Mouse (Mus musculus): ENCODE data around the gene Nfic.

The Nfic gene

GRCm38 (mm10) chr10:81405588-81406201, 49.7 kb downstream of the Nfic start:
- no peak for DNase-seq (ENCODE audit: extremely low spot score, low spot score)

GRCm38 (mm10) chr10:81404720-81405119, 50.7 kb downstream of the Nfic start:
- DNase-seq (ENCODE audit: extremely low spot score, low spot score) = no peak

GRCm38 (mm10) chr10:81404082-81404481, 51.4 kb downstream of the Nfic start:
- DNase-seq (ENCODE audit: extremely low spot score, low spot score) = no peak

- no peak for DNase-seq (ENCODE audit: extremely low spot score, low spot score)
Measured at GRCm38 (mm10) chr10:81403511-81403910, 51.9 kb downstream of the Nfic start.

GRCm38 (mm10) chr10:81402227-81402765, 53.1 kb downstream of the Nfic start:
- DNase-seq (ENCODE audit: extremely low spot score, low spot score) = peak; percentile 56

GRCm38 (mm10) chr10:81401521-81402226, 53.8 kb downstream of the Nfic start:
- peak; percentile 79 for DNase-seq (ENCODE audit: extremely low spot score, low spot score)

- no peak for DNase-seq (ENCODE audit: extremely low spot score, low spot score)
Measured at GRCm38 (mm10) chr10:81401205-81401520, 54.3 kb downstream of the Nfic start.

GRCm38 (mm10) chr10:81400371-81401204, 54.8 kb downstream of the Nfic start:
- no peak for DNase-seq (ENCODE audit: extremely low spot score, low spot score)

- DNase-seq (ENCODE audit: extremely low spot score, low spot score) = no peak
Measured at GRCm38 (mm10) chr10:81399798-81400308, 55.6 kb downstream of the Nfic start.

- no peak for DNase-seq (ENCODE audit: extremely low spot score, low spot score)
Measured at GRCm38 (mm10) chr10:81399296-81399695, 56.1 kb downstream of the Nfic start.

- DNase-seq (ENCODE audit: extremely low spot score, low spot score) = no peak
Measured at GRCm38 (mm10) chr10:81396749-81397148, 58.7 kb downstream of the Nfic start.

- DNase-seq (ENCODE audit: extremely low spot score, low spot score) = no peak
Measured at GRCm38 (mm10) chr10:81395865-81396264, 59.6 kb downstream of the Nfic start.

- DNase-seq (ENCODE audit: extremely low spot score, low spot score) = peak; percentile 85
Measured at GRCm38 (mm10) chr10:81395127-81395526, 60.3 kb downstream of the Nfic start.

- no peak for DNase-seq (ENCODE audit: extremely low spot score, low spot score)
Measured at GRCm38 (mm10) chr10:81393456-81394063, 61.9 kb downstream of the Nfic start.

GRCm38 (mm10) chr10:81392781-81393185, 62.7 kb downstream of the Nfic start, which contains the start of gene Smim24:
Gene Smim24 (plus strand): TSS chr10:81393051.
- DNase-seq (ENCODE audit: extremely low spot score, low spot score) = no peak

GRCm38 (mm10) chr10:81392270-81392669, 63.2 kb downstream of the Nfic start:
- DNase-seq (ENCODE audit: extremely low spot score, low spot score) = no peak

- no peak for DNase-seq (ENCODE audit: extremely low spot score, low spot score)
Measured at GRCm38 (mm10) chr10:81390678-81390965, 64.8 kb downstream of the Nfic start.

GRCm38 (mm10) chr10:81389801-81390677, 65.4 kb downstream of the Nfic start:
- DNase-seq (ENCODE audit: extremely low spot score, low spot score) = peak; percentile 73

GRCm38 (mm10) chr10:81389373-81389772, 66.1 kb downstream of the Nfic start:
- no peak for DNase-seq (ENCODE audit: extremely low spot score, low spot score)

- no peak for DNase-seq (ENCODE audit: extremely low spot score, low spot score)
Measured at GRCm38 (mm10) chr10:81388505-81389055, 66.9 kb downstream of the Nfic start, which contains the start of gene Gm48552. Gene Gm48552 (plus strand): TSS chr10:81389005.

All from neural tube, embryonic 10.5 days (tissue).